Mouse (Mus musculus) cerebellum, adult 2 months (tissue): Measurements from ENCODE around the gene Atp8a1.

ENCODE experiments used
- CTCF ChIP-seq: fragments of 200-500 bp; IDR thresholded peaks from 2 replicates; pipeline ENCODE4 v1.5.1; 2011; ENCODE audit warnings: low read depth, mild to moderate bottlenecking, control low read depth, low read length, moderate library complexity, borderline replicate concordance; ENCODE audit not compliant: insufficient read depth
- POLR2A ChIP-seq: fragments of 200-500 bp; IDR thresholded peaks from 2 replicates; pipeline ENCODE4 v1.6.1; 2011; ENCODE audit warnings: low read length, control low read depth, borderline replicate concordance; ENCODE audit not compliant: insufficient read depth

- TF ChIP-seq POLR2A = no peak
- TF ChIP-seq CTCF = no peak
These were observed 641 bp downstream of the Atp8a1 start for GRCm38 (mm10) chr5:67846361-67847224.
